Mouse (Mus musculus) erythroblast, embryonic 14.5 days (primary cell): ENCODE measurements around the gene Unk.

Experiments
- GATA1 ChIP-seq: IDR thresholded peaks from 2 replicates; pipeline ENCODE4 v1.6.1; 2012; ENCODE audit warnings: low read length, inconsistent platforms, mixed read lengths
- TAL1 ChIP-seq: IDR thresholded peaks from 3 replicates; pipeline ENCODE4 v1.6.1; 2012; ENCODE audit warnings: low read length, inconsistent platforms, mixed read lengths

- TF ChIP-seq GATA1 (no peak), TAL1 (no peak)
These were observed 77.7 kb downstream of the Unk start for GRCm38 (mm10) chr11:116107777-116108285.
